ENCODE assay signal across 9 mouse cellular contexts in genomic region chr17:15323191-15323834, GRCm38 (mm10). TPM values are rescaled to one million over a fixed set of nuclear protein-coding genes. Genes with fewer than 3 reads are reported as not detected.
DNase-seq lines count a peak whose midpoint lies in the region; ATAC-seq and TF ChIP-seq lines count a peak whose summit lies in the region.
"Had no signal": no experiment of that assay in that cellular context is flagged by ENCODE, and none has a peak within 500 bp of the region (broad histone marks: within the 10 kb centered on the region; RNA-seq: fewer than 3 reads in every experiment).

No protein-coding gene starts in this region.

- peak; percentile 43 to 48 for DNase-seq in cerebellum, postnatal 14 days
- DNase-seq in cerebellum, adult 18-20 months, result no peak
- no peak for DNase-seq in lung, adult 2 months
- DNase-seq in lung, postnatal 36 days, result peak; percentile 6
- no peak for DNase-seq in gastrocnemius, postnatal 14 days
- DNase-seq in cerebellum, adult 2 months, result no peak
- DNase-seq: adrenal gland, postnatal 36 days had no signal

- intact Hi-C loops in gastrocnemius, postnatal 14 days (cut with DNase I; ENCODE audit: low total_unique reads), result no loop called here

- H3K36me3 ChIP-seq in lung, embryonic 16.5 days (ENCODE audit: control insufficient read depth, insufficient read depth, low read length), result no peaks in the 10 kb centered on the region
- H3K36me3 ChIP-seq in hindbrain, embryonic 15.5 days, result no peaks in the 10 kb centered on the region

- TF ChIP-seq POLR2A in lung, adult 2 months (IDR thresholded peaks at IDR 0.05; ENCODE audit: borderline replicate concordance, extremely low read depth, low read depth, low read length), result no peak
- no peak for TF ChIP-seq POLR2A in cerebellum, adult 2 months (IDR thresholded peaks at IDR 0.05; ENCODE audit: borderline replicate concordance, insufficient read depth, low read length)

- no peak overlapping the region for H3K27ac ChIP-seq in lung, embryonic 16.5 days (ENCODE audit: low read length)
- no peak overlapping the region for H3K27ac ChIP-seq in hindbrain, embryonic 15.5 days (replicated peaks)
- H3K27ac ChIP-seq in cerebellum, adult 2 months (ENCODE audit: insufficient read depth, low read length), result no peak overlapping the region

- H3K9me3 ChIP-seq in lung, embryonic 16.5 days (ENCODE audit: control insufficient read depth, low read length), result no peaks in the 10 kb centered on the region
- H3K9me3 ChIP-seq in hindbrain, embryonic 15.5 days, result no peaks in the 10 kb centered on the region

- no peaks in the 10 kb centered on the region for H3K27me3 ChIP-seq in lung, embryonic 16.5 days (ENCODE audit: control insufficient read depth, insufficient read depth, low read depth, low read length)
- no peaks in the 10 kb centered on the region for H3K27me3 ChIP-seq in hindbrain, embryonic 15.5 days
- H3K27me3 ChIP-seq in cerebellum, adult 2 months (ENCODE audit: control insufficient read depth, insufficient read depth, low read length), result no peaks in the 10 kb centered on the region

- 53% methylated on average over 9 of the region's 9 CpGs for WGBS in lung, embryonic 16.5 days
- WGBS in lung, adult 2 months, result 75% methylated on average over 9 of the region's 9 CpGs
- WGBS in hindbrain, embryonic 15.5 days, result 50% methylated on average over 9 of the region's 9 CpGs
- 21% methylated on average over 9 of the region's 9 CpGs for WGBS in cerebellum, adult 2 months

- no peak overlapping the region for H3K4me2 ChIP-seq in lung, embryonic 16.5 days (ENCODE audit: low read depth, low read length)
- no peak overlapping the region for H3K4me2 ChIP-seq in hindbrain, embryonic 15.5 days

- no peak overlapping the region for H3K9ac ChIP-seq in lung, embryonic 16.5 days (ENCODE audit: low read length)
- H3K9ac ChIP-seq in hindbrain, embryonic 15.5 days, result no peak overlapping the region

- no peak overlapping the region for H3K4me3 ChIP-seq in lung, embryonic 16.5 days (ENCODE audit: low read length)
- H3K4me3 ChIP-seq in lung, adult 2 months (replicated peaks; ENCODE audit: extremely low read depth, low read depth, low read length), result no peak overlapping the region
- no peak overlapping the region for H3K4me3 ChIP-seq in hindbrain, embryonic 15.5 days
- no peak overlapping the region for H3K4me3 ChIP-seq in cerebellum, adult 2 months (replicated peaks; ENCODE audit: insufficient read depth, low read depth, low read length)

- peak; percentile 88 for ATAC-seq in lung, embryonic 16.5 days (ENCODE audit: low read depth)
- ATAC-seq in hindbrain, embryonic 15.5 days (ENCODE audit: low FRiP score, low read depth), result peak; percentile 81

- no peak for TF ChIP-seq CTCF in lung, adult 2 months (IDR thresholded peaks at IDR 0.05; ENCODE audit: insufficient read depth, low read length)
- no peak for TF ChIP-seq CTCF in cerebellum, adult 2 months (IDR thresholded peaks at IDR 0.05; ENCODE audit: borderline replicate concordance, insufficient read depth, low read depth, low read length)

- peaks cover 8% of the 10 kb centered on the region for H3K4me1 ChIP-seq in lung, embryonic 16.5 days (replicated peaks; ENCODE audit: control insufficient read depth, insufficient read depth, low read length)
- no peaks in the 10 kb centered on the region for H3K4me1 ChIP-seq in lung, adult 2 months (ENCODE audit: control insufficient read depth, insufficient read depth, low read length)
- peaks cover 3% of the 10 kb centered on the region; the same call in 1 of the 2 replicates for H3K4me1 ChIP-seq in hindbrain, embryonic 15.5 days (replicated peaks)
- no peaks in the 10 kb centered on the region for H3K4me1 ChIP-seq in cerebellum, adult 2 months (ENCODE audit: control insufficient read depth, insufficient read depth, low read length)

RNA-seq across cellular contexts. Expression of gene Dll1, which starts 53.4 kb away (rescaled TPM):
- polyA plus RNA-seq in lung, embryonic 16.5 days (2015; fragmentation: Nextera tagmentation; extraction: Ambion mirVana), result 4.4 and 7.1 TPM in 2 replicates
- polyA plus RNA-seq in lung, adult 2 months (2012; rRNA removed), result 22.7 and 51.1 TPM in 2 replicates
- polyA plus RNA-seq in hindbrain, embryonic 15.5 days (2015; fragmentation: Nextera tagmentation; extraction: Ambion mirVana), result 18.2 and 21.4 TPM in 2 replicates
- 1 to 10 TPM; 5.6 to 6.0 TPM for total RNA-seq in gastrocnemius, postnatal 14 days (2021)
- polyA plus RNA-seq in cerebellum, adult 2 months (2012; rRNA removed), result 5.2 and 6.2 TPM in 2 replicates

Comparison
In these comparisons a context has a peak if more than half of its experiments do, and no peak if none do; other contexts are left out.
1. DNase-seq: peak in cerebellum, postnatal 14 days (2 of 2) and lung, postnatal 36 days (single experiment); none in cerebellum, adult 18-20 months (0 of 2), lung, adult 2 months (single experiment), gastrocnemius, postnatal 14 days (single experiment) and cerebellum, adult 2 months (0 of 2).